Mouse (Mus musculus) kidney, adult 11 months (tissue): ENCODE measurements around the gene Rrp1b.
A peak's percentile ranks its signal among the peaks of the same experiment; 100 is the strongest.
"Not testable (repeated sequence)": the region's sequence is repeated elsewhere in the genome, so short reads cannot be mapped to it uniquely, and the experiment has no call there.

Experiments used
- DNase-seq: peaks from one replicate; pipeline ENCODE4 v3.0.0; 2022

The Rrp1b gene

GRCm38 (mm10) chr17:32034322-32034721 is 1.6 kb upstream of the Rrp1b start:
- DNase-seq = no peak

DNA sequence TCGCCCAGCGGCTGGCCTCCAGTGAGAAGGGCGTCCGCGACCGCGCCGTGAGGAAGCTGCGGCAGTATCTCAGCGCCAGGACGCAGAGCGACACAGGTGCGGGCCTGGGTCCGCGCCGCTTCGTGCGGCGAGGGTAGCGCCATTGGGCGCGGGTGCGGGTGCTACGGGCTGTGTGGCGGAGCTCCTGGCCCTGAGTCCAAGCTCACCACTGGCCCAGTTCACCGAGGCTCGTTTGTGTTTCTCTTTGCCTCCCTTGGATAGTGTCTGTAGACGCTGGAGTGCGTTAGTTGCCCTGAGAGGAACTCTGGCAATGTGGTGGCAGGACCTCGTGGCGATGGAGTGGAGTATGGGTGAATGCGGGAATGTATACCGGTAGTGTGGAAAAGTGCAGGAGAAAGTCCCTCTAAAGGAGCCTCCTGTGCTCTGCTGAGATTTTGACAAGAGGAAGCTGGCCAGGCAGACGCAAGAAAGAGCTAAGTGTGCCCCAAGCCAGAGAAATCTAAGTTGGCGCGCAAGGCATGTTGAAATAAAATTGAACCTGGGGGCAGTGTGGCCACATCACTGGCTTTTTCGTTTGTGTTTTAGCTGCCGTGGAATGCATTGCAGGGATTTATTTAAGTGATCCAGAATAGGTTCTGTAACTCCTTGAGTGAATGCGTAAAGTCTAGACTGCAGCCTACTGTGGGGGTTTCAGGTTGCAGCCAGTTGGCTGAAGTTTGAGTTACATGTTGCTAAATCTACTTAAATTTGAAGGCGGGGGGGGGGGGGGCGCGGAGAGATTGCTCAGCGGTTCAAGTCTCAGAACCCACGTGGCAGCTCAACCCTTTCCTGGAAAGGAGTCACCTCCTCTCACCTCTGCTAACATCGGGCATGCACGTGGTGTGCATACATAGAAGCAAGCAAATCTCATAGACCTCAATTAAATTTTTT is 874 bp downstream of the Rrp1b start:
- DNase-seq = no peak

DNA sequence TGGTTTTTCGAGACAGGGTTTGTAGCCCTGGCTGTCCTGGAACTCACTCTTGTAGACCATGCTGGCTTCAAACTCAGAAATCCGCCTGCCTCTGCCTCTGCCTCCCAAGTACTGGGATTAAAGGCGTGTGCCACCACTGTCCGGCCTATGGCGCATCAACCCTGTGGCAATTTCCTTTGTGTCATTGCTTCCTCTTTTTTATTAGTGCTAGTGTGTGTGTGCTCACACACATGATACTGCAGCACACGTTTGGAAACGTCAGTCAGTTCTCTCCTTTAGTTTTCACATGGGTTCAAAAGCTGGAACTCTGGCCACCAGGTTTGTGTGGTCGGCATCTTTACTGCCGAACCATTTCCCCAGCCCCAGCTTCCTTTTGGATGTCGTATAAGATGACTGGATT is 4.4 kb downstream of the Rrp1b start:
- no peak for DNase-seq

DNA sequence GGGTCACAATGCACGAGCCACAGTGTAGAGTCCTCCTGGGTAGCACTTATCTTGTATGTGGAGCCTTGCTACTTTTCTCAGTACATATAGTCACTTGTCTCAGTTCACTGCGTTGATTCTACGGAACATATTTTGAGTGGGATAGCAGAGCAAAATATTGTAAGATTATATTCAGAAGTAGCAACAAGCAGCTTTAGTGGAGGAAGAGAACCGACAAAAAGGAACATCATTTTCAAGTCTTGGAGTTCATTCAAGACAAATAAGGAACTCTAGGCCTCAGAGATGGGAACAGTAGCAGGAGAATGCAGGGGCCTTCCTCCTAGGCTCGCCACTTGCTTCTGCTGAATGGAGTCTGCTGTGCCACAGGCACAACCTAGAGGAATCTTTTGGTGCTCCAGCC is 10.6 kb downstream of the Rrp1b start:
- DNase-seq = no peak

DNA sequence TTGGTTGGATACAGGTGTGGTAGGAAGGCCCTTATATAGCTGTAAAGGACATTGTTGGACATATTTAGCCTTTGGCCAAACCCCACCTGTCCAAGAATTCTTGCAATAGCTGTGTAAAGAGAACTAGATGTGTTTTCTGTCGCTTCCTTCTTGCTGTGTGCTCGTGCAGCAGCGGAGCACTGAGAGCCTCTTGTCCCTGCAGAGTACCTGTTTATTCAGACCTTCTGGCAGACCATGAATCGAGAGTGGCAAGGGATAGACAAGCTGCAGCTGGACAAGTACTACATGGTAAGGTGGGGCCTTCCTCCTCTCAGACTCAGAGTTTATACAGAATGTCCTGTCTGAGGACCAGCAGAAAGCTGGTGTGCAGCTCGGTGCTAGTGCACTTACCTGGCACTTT is 12.5 kb downstream of the Rrp1b start:
- DNase-seq = no peak

GRCm38 (mm10) chr17:32049914-32050313 is 14.0 kb downstream of the Rrp1b start:
- no peak for DNase-seq

DNA sequence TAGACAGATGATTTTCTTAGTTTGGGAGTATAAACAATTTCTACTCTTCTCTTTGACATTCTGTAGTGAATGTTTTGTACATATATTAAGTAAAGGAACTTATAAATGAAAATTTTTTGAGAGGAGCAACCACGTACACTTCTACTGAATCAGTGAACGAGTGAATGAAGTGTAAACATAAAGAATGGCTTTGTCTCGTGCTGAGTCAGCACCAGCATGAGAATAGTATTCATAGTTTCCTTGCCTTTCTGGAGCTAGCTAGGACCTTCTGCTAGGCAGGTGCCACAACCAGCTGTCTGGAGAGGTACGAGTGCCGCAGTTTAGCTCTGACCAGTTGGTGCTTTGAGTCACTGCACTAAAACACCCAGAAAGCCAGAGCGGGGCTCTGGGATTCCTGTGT is 14.7 kb downstream of the Rrp1b start:
- no peak for DNase-seq

- DNase-seq = no peak
Measured at GRCm38 (mm10) chr17:32052237-32053080, 16.6 kb downstream of the Rrp1b start.

- DNase-seq = no peak
Measured at GRCm38 (mm10) chr17:32053677-32054076, 17.8 kb downstream of the Rrp1b start.

- no peak for DNase-seq
Measured at GRCm38 (mm10) chr17:32057843-32058242, 21.9 kb downstream of the Rrp1b start.

- no peak for DNase-seq
Measured at GRCm38 (mm10) chr17:32059084-32059483, 23.2 kb downstream of the Rrp1b start.

- DNase-seq = no peak
Measured at GRCm38 (mm10) chr17:32061219-32061618, 25.3 kb downstream of the Rrp1b start.

DNA sequence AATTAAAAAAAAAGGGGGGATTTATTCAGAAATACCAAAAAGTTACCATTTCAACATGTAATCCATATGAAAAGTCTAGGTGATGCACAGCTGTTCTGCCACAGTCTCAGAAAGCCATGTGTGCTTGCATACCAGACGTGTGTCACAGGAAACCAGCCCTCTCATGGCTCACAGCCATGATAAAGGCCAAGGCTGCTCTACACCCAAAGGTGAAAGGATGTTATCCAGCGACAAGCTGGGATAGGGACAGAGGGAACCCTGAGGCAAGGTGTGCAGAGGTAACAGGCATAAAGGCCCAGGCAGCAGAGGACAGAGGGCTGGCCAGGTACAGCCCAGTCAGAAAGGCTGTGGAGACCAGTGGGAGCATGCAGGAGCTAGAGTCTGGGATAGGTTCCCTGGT is 27.8 kb downstream of the Rrp1b start:
- no peak for DNase-seq

- DNase-seq = not testable (repeated sequence)
Measured at GRCm38 (mm10) chr17:32064762-32065161, 28.9 kb downstream of the Rrp1b start.

DNA sequence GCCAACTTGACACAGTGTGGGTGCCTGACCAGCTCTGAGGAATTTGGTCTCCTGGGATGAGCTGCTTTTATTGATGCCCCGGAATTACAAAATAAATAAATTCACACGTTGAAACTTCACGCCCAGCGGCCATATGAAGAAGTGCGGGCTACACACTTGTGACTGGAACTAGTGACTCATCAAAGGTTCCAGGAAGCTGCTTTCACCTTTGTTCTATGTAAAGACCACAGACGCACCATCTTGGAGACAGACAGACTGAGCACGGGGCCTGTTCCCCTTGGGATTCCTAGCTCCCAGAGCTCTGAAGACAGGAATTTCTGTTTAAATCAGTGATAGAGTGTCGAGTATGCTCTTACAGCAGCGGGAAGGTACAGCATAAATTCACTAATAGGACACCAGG is 31.6 kb downstream of the Rrp1b start:
- no peak for DNase-seq

DNA sequence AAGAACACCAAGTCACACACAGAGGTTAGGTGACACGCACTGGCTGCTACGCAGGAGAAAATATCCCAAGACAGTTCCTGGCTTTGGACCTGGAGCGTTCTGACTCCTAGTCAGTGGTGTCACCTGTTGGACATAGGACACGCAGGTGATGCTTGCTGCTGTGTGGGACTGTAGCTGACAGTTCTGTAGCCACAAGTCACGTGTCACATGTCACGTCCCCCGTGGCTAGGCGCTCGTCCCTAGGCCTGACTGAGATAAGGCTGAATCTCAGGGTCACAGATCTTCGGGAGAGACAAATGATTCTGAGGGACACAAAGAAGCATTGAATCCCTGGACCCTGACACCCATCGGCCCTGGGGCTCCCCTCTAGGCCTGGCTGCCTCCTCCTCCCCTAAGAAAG is 32.5 kb downstream of the Rrp1b start:
- no peak for DNase-seq

DNA sequence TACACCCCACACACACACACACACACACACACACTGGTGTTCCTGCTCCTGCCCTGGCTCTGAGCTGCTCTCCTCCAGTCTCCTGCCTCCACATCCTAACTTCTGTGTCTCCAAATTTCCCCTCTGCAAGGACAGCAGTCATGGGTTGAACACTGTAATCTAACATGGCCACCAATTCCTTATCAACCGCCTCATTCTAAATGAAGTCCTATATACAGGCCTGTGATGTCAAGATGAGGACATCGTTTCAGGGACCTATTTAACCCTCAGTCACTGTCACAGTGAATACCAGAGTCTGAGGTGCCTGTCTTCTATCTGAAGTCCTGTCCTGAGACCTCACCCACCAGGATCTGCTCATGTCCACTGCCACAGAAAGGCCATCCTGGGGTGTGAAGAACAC is 32.9 kb downstream of the Rrp1b start:
- no peak for DNase-seq

GRCm38 (mm10) chr17:32073359-32073758 is 37.5 kb downstream of the Rrp1b start:
- DNase-seq = peak; percentile 65

DNA sequence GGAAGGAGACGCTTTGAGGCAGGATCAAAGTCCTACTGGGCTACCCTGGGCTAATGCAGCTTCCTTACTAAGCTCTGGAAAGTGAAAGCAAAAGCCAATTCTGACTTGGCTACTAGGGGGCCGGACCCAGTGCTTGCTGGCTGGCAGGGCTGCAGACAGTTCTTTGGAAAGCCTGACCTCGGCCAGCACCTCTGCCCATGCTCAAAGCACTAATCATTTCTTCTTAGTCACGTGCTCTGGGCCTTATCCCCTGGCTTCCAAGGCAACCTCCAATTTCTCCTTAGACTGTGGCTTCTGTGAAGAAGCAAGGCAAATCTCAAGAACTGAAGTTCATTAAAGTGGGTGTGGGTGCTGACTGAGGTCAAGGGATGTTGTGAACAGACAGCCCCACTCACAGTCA is 38.8 kb downstream of the Rrp1b start:
- DNase-seq = no peak

DNA sequence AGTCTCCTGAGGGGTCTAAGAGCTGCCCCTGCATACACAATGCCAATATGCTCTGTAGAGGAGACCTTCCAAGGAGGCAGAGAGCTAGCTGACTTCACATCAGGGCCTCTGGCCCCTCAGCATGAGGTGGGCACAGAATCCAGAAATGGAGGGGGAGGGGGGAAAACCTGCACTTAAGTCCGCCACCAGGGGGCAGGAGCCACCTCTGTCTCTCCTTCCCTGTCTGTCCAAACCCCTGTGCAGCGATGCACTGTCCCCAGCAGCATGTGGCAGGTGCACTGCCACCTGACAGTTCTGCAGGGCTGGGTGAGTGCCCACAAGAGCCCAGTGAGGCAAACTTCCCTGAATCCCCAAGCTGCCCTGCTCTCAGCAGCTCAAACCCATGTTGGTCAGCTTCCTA is 39.3 kb downstream of the Rrp1b start:
- DNase-seq = peak; percentile 38

GRCm38 (mm10) chr17:32083351-32083750 is 47.5 kb downstream of the Rrp1b start:
- DNase-seq = peak; percentile 31

DNA sequence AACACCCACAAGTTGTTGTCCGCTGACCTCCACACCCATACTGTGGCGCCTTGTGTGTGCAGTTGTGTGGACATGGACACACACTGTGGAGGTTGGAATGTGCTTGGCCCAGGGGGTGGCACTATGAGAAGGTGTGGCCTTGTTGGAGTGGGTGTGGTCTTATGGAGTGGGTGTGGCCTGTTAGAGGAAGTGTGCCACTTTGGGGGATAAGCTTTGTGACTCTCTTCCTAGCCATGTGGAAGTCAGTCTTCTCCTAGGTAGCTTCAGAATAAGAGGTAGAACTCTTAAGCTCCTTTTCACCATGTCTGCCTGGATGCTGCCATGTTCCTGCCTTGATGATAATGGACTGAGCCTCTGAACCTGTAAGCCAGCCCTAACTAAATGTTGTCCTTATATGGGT is 51.2 kb downstream of the Rrp1b start:
- DNase-seq = no peak

DNA sequence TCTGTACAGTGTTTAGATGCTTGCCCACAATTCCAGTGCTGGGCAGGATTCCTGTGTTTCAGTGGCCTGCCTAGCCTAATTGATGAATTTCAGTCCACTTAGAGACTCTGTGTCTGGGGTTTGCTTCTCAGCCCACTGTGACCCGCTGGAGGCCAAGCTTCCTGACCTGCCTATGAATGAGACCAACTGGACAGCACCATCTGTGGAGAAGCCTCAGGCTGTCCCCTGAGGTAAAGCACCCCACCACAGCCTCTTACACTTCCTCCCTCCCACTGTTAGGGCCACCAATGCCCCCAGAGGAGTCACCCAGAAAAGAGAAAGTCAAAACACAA is 55.1 kb downstream of the Rrp1b start:
- no peak for DNase-seq
